Mouse (Mus musculus) myocyte (in vitro differentiated cells): ENCODE data around the gene Blm.

ENCODE experiments used
- CEBPB ChIP-seq: IDR thresholded peaks from 2 replicates; pipeline ENCODE4 v1.6.1; 2011; ENCODE audit warnings: mild to moderate bottlenecking, moderate library complexity; ENCODE audit not compliant: poor library complexity, insufficient read depth, severe bottlenecking
- E2F4 ChIP-seq: IDR thresholded peaks from one replicate; pipeline ENCODE4 v1.6.1; 2011; ENCODE audit warnings: mild to moderate bottlenecking, control low read depth, moderate library complexity; ENCODE audit not compliant: insufficient read depth
- MAX ChIP-seq: IDR thresholded peaks from one replicate; pipeline ENCODE4 v1.6.1; 2011; ENCODE audit warnings: low read depth, mild to moderate bottlenecking, control low read depth
- MYOD1 ChIP-seq, 3 experiments: IDR thresholded peaks; one replicate each; pipeline ENCODE4 v1.6.1; 2011; ENCODE audit warnings: control low read depth in 2 of 3, low read depth in 2 of 3, mild to moderate bottlenecking in 2 of 3, moderate library complexity in 1 of 3; ENCODE audit not compliant: insufficient read length in 2 of 3, control insufficient read depth in 1 of 3
- MYOG ChIP-seq, 3 experiments: IDR thresholded peaks; one replicate each; pipeline ENCODE4 v1.6.1; 2011; ENCODE audit warnings: control low read depth in 2 of 3, low read depth in 2 of 3, mild to moderate bottlenecking in 2 of 3; ENCODE audit not compliant: insufficient read length in 2 of 3, control insufficient read depth in 1 of 3, insufficient read depth in 1 of 3
- POLR2A ChIP-seq: IDR thresholded peaks from one replicate; pipeline ENCODE4 v1.6.1; 2011; ENCODE audit warnings: low read depth, mild to moderate bottlenecking, control low read depth, moderate library complexity; ENCODE audit not compliant: insufficient read length
- POLR2AphosphoS2 ChIP-seq: IDR thresholded peaks from one replicate; pipeline ENCODE4 v1.6.1; 2011; ENCODE audit warnings: low read depth, control low read depth; ENCODE audit not compliant: insufficient read length
- REST ChIP-seq: IDR thresholded peaks from one replicate; pipeline ENCODE4 v1.6.1; 2011; ENCODE audit warnings: mild to moderate bottlenecking, control low read depth, moderate library complexity; ENCODE audit not compliant: insufficient read depth, insufficient read length
- SRF ChIP-seq: IDR thresholded peaks from one replicate; pipeline ENCODE4 v1.6.1; 2011; ENCODE audit warnings: low read depth; ENCODE audit not compliant: control insufficient read depth, insufficient read length
- TCF12 ChIP-seq: IDR thresholded peaks from one replicate; pipeline ENCODE4 v1.6.1; 2011; ENCODE audit warnings: mild to moderate bottlenecking, control low read depth; ENCODE audit not compliant: poor library complexity, insufficient read depth, severe bottlenecking
- TCF3 ChIP-seq: IDR thresholded peaks from one replicate; pipeline ENCODE4 v1.6.1; 2011; ENCODE audit warnings: low read depth, control low read depth; ENCODE audit not compliant: insufficient read length
- USF1 ChIP-seq: IDR thresholded peaks from one replicate; pipeline ENCODE4 v1.6.1; 2011; ENCODE audit warnings: low read depth, mild to moderate bottlenecking, control low read depth, moderate library complexity

GRCm38 (mm10) chr7:80416969-80417368 is 118.0 kb downstream of the Blm start:
- TF ChIP-seq POLR2A (no peak), TCF12 (no peak), MYOG (IDR thresholded peaks at IDR 0.05; ENCODE audit: control insufficient read depth in 1 of 3, insufficient read depth in 1 of 3, insufficient read length in 2 of 3, low read depth in 2 of 3) (no peak), MAX (no peak), SRF (no peak), MYOD1 (IDR thresholded peaks at IDR 0.05; ENCODE audit: control insufficient read depth in 1 of 3, insufficient read length in 2 of 3, low read depth in 2 of 3) (no peak), E2F4 (no peak), USF1 (no peak), CEBPB (no peak), POLR2AphosphoS2 (no peak), TCF3 (no peak), REST (no peak)
